In genomic region chr3:144203259-144203987, GRCm38 (mm10) we compare ENCODE assay signal across 8 mouse cellular contexts. TPM values are rescaled to one million over a fixed set of nuclear protein-coding genes. Genes with fewer than 3 reads are reported as not detected.
DNase-seq lines count a peak whose midpoint lies in the region; ATAC-seq and TF ChIP-seq lines count a peak whose summit lies in the region.

No protein-coding gene starts in this region.

- H3K36me3 ChIP-seq in testis, adult 2 months (ENCODE audit: control insufficient read depth, insufficient read depth, low read length): no peaks in the 10 kb centered on the region
- H3K36me3 ChIP-seq in hindbrain, embryonic 11.5 days (ENCODE audit: control insufficient read depth, insufficient read depth, low read length): no peaks in the 10 kb centered on the region
- no peaks in the 10 kb centered on the region for H3K36me3 ChIP-seq in liver, embryonic 12.5 days

- no peak for DNase-seq in testis, postnatal 10 days (ENCODE audit: low spot score)
- peak; percentile 62 for DNase-seq in embryo, embryonic 9.5 days (ENCODE audit: extremely low spot score)
- peak; percentile 67 for DNase-seq in hindbrain, embryonic 11.5 days (ENCODE audit: low spot score)
- DNase-seq in gastrocnemius, postnatal 4 days (ENCODE audit: low spot score in 2 of 2): no peak

- no peak for TF ChIP-seq CTCF in testis, adult 2 months (IDR thresholded peaks at IDR 0.05; ENCODE audit: control insufficient read depth, insufficient read depth, insufficient replicate concordance, low read depth, low read length)
- no peak for TF ChIP-seq CTCF in olfactory bulb, adult 2 months (IDR thresholded peaks at IDR 0.05; ENCODE audit: insufficient read depth, low read depth, low read length)

- peaks cover 6% of the 10 kb centered on the region for H3K27me3 ChIP-seq in testis, adult 2 months (ENCODE audit: control insufficient read depth, insufficient read depth, low read length)
- H3K27me3 ChIP-seq in hindbrain, embryonic 11.5 days (ENCODE audit: control insufficient read depth, insufficient read depth, low read length): peaks cover 2% of the 10 kb centered on the region; the same call in 1 of the 2 replicates
- H3K27me3 ChIP-seq in liver, embryonic 12.5 days (replicated peaks): peaks cover 3% of the 10 kb centered on the region; the same call in 1 of the 2 replicates

- peak overlapping the region; percentile 94 for H3K4me2 ChIP-seq in hindbrain, embryonic 11.5 days (replicated peaks; ENCODE audit: low read depth, low read length)
- H3K4me2 ChIP-seq in liver, embryonic 12.5 days: peak overlapping the region; percentile 87

- peak overlapping the region; percentile 26; the same call in 1 of the 2 replicates for H3K27ac ChIP-seq in testis, adult 2 months (ENCODE audit: control insufficient read depth, insufficient read depth, low read depth, low read length)
- H3K27ac ChIP-seq in hindbrain, embryonic 11.5 days (ENCODE audit: low read depth, low read length): peak overlapping the region; percentile 49
- H3K27ac ChIP-seq in liver, embryonic 12.5 days: peak overlapping the region; percentile 88
- H3K27ac ChIP-seq in olfactory bulb, adult 2 months (ENCODE audit: insufficient read depth, low read depth, low read length): no peak overlapping the region

- no peaks in the 10 kb centered on the region for H3K9me3 ChIP-seq in hindbrain, embryonic 11.5 days (ENCODE audit: control insufficient read depth, low read length)
- H3K9me3 ChIP-seq in liver, embryonic 12.5 days (replicated peaks): no peaks in the 10 kb centered on the region

- 0% methylated on average over 15 of the region's 15 CpGs for WGBS in hindbrain, embryonic 11.5 days
- under 1% methylated on average over 15 of the region's 15 CpGs for WGBS in liver, embryonic 12.5 days (ENCODE audit: insufficient replicate concordance)
- WGBS in olfactory bulb, adult 2 months: 2% methylated on average over 15 of the region's 15 CpGs

- peak overlapping the region; percentile 43 for H3K4me3 ChIP-seq in testis, adult 2 months (ENCODE audit: control insufficient read depth, low read depth, low read length)
- peak overlapping the region; percentile 89 for H3K4me3 ChIP-seq in hindbrain, embryonic 11.5 days (ENCODE audit: low read depth, low read length)
- peak overlapping the region; percentile 74 for H3K4me3 ChIP-seq in liver, embryonic 12.5 days
- peak overlapping the region; percentile 30 for H3K4me3 ChIP-seq in olfactory bulb, adult 2 months (ENCODE audit: insufficient read depth, low read depth, low read length)

- no peak for TF ChIP-seq POLR2A in testis, adult 2 months (IDR thresholded peaks at IDR 0.05; ENCODE audit: control insufficient read depth, low read depth, low read length)
- TF ChIP-seq POLR2A in olfactory bulb, adult 2 months (IDR thresholded peaks at IDR 0.05; ENCODE audit: insufficient read depth, low read depth, low read length): no peak

- H3K9ac ChIP-seq in hindbrain, embryonic 11.5 days (ENCODE audit: low read depth, low read length): peak overlapping the region; percentile 95
- H3K9ac ChIP-seq in liver, embryonic 12.5 days: peak overlapping the region; percentile 91

- ATAC-seq in hindbrain, embryonic 11.5 days (ENCODE audit: low FRiP score): no peak
- ATAC-seq in liver, embryonic 12.5 days: no peak
- ATAC-seq in erythroid progenitor cell, adult 5-6 weeks (replicated peaks; ENCODE audit: low FRiP score, poor library complexity, severe bottlenecking): no peak

- peaks cover 8% of the 10 kb centered on the region for H3K4me1 ChIP-seq in testis, adult 2 months (ENCODE audit: control insufficient read depth, insufficient read depth, low read length)
- peaks cover 2% of the 10 kb centered on the region; the same call in 1 of the 2 replicates for H3K4me1 ChIP-seq in hindbrain, embryonic 11.5 days (replicated peaks; ENCODE audit: control insufficient read depth, insufficient read depth, low read length)
- peaks cover 57% of the 10 kb centered on the region for H3K4me1 ChIP-seq in liver, embryonic 12.5 days
- H3K4me1 ChIP-seq in olfactory bulb, adult 2 months (ENCODE audit: control insufficient read depth, insufficient read depth, low read length): peaks cover 12% of the 10 kb centered on the region

RNA-seq across cellular contexts. Expression of gene Lmo4, which starts 1.6 kb away (rescaled TPM):
- polyA plus RNA-seq in testis, adult 2 months (2012; rRNA removed): 10.3 and 12.4 TPM in 2 replicates
- 64.6 and 69.4 TPM in 2 replicates for polyA plus RNA-seq in hindbrain, embryonic 11.5 days (2014; fragmentation: Nextera tagmentation; extraction: Ambion mirVana)
- 14.8 and 16.5 TPM in 2 replicates for polyA plus RNA-seq in liver, embryonic 12.5 days (2016; fragmentation: Nextera tagmentation; extraction: Ambion mirVana)
- polyA plus RNA-seq in olfactory bulb, adult 2 months (2012; ENCODE audit: insufficient read depth, insufficient read length, low replicate concordance, missing spikeins): not detected in 2 replicates
- total RNA-seq in erythroid progenitor cell, adult 5-6 weeks (2015; ENCODE audit: low replicate concordance): 52.6 and 62.5 TPM in 2 replicates
- 11.9 and 13.0 TPM in 2 replicates for total RNA-seq in erythroid progenitor cell, adult 5-6 weeks (2017; ENCODE audit: low replicate concordance)
- 10 to 100 TPM; 29.2 to 31.3 TPM for total RNA-seq in gastrocnemius, postnatal 4 days (2021)

Comparison
In these comparisons a context has a peak if more than half of its experiments do, and no peak if none do; other contexts are left out.
1. H3K4me3 ChIP-seq: peak in every context shown above with its lines; median percentile 89 in hindbrain, embryonic 11.5 days; 74 in liver, embryonic 12.5 days; 43 in testis, adult 2 months; 30 in olfactory bulb, adult 2 months.
2. DNase-seq: peak in embryo, embryonic 9.5 days (single experiment) and hindbrain, embryonic 11.5 days (single experiment); none in testis, postnatal 10 days (single experiment) and gastrocnemius, postnatal 4 days (0 of 2).